Mouse (Mus musculus) frontal cortex, adult (tissue): ENCODE data around the gene Efl1.

Experiments used
- ATAC-seq: cut with Nextera tagmentation; 2 replicates; pipeline ENCODE4 v1.9.2; 2017; ENCODE audit warnings: mild to moderate bottlenecking, moderate library complexity, mixed read lengths; ENCODE audit not compliant: low TSS enrichment

Efl1 gene

GRCm38 (mm10) chr7:82812186-82813155 is 164.1 kb downstream of the Efl1 start:
- ATAC-seq: no peak

- no peak for ATAC-seq
These were observed 171.1 kb downstream of the Efl1 start for GRCm38 (mm10) chr7:82819541-82819940.

DNA sequence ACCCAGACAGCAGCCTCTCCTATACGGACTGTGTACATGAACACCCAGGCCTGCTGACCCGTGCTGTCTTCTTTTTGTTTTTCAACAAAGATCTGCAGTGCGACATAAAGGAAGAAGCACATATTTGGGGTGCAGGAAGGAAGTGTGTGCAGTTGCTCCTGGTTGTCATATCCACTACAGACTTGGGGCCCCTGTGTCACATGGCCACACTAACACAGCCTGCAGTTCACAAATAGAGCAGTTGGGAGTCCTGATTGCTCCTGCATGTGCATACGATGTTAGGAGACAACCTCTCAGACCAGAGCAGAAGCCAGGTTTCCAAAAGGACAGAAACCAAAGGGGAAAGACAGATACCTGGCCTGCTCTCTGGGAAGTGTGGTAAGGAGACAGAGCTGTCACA is 172.2 kb downstream of the Efl1 start:
- no peak for ATAC-seq

GRCm38 (mm10) chr7:82821501-82821900 is 173.1 kb downstream of the Efl1 start:
- no peak for ATAC-seq

GRCm38 (mm10) chr7:82822528-82822927 is 174.1 kb downstream of the Efl1 start:
- no peak for ATAC-seq
